Mouse (Mus musculus): ENCODE measurements at regions not wholly inside any gene's neighbourhood (a gene's known extent, or its start where the extent isn't known, plus 50 kb on each side); places are given as distances from the start of the nearest gene placed in this dataset.

DNA sequence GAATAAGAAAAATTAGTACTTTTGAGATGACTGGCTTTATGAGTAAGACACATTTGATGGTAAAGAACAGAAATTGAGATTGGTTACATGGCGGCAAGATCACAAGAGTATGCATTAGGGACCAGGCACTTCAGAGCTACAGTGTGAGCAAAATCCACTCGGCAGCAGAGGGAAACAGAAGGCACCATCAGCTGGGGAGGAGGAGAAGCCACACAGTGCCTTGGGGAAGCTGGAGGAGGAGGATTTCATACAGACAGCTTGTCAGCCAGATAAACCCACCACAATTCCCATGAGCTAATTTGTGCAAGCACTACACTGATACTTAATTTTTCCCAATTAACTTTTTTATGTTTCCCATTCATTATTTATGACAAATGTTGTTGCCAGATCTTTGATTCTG, 258.9 kb upstream of the Apob start:
- TF ChIP-seq CTCF (IDR thresholded peaks at IDR 0.05; ENCODE audit: low read depth, low read length) (no peak), POLR2A (IDR thresholded peaks at IDR 0.05; ENCODE audit: extremely low read depth, insufficient read depth, low read length) (no peak)
- Histone ChIP-seq H3K36me3 (ENCODE audit: control insufficient read depth, insufficient read depth, low read length) (no peaks in the 10 kb centered on the region), H3K9ac (ENCODE audit: low read depth, low read length) (no peak overlapping the region), H3K4me3 (ENCODE audit: insufficient read depth, low read depth, low read length) (no peak overlapping the region), H3K4me1 (ENCODE audit: control insufficient read depth, insufficient read depth, low read length) (no peaks in the 10 kb centered on the region), H3K27me3 (ENCODE audit: control insufficient read depth, insufficient read depth, low read length) (no peaks in the 10 kb centered on the region; the same call in 1 of the 2 replicates), H3K27ac (replicated peaks; ENCODE audit: insufficient read depth, low read depth, low read length) (no peak overlapping the region), H3K79me2 (ENCODE audit: control insufficient read depth, insufficient read depth, low read length) (no peaks in the 10 kb centered on the region)
- WGBS = 70% methylated on average over 2 of the region's 2 CpGs
- DNase-seq (ENCODE audit: extremely low read depth, low read depth, low spot score) = no peak

DNA sequence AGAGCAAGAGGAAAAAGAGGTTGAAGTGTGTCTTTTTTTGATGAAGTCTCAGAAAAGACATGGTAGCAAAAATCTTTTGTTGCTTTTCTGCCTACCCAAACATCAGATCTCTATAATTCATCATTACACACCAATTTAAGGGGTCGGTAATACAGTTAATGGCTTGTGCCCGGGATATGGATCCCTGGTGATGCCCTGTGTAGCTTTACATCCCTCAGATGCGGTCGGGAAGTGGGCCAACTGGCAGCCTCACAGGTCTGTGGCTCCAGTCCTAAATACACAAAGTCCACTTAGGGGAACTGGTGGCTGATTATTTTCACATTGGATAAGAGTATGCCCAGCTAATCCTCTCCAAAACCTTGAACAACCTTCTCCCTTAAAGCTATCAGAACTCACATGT, 258.4 kb upstream of the Apob start:
- H3K36me3 ChIP-seq (ENCODE audit: control insufficient read depth, insufficient read depth, low read length) = no peaks in the 10 kb centered on the region
- 73% methylated on average over 4 of the region's 4 CpGs for WGBS
- no peak overlapping the region for H3K27ac ChIP-seq (replicated peaks; ENCODE audit: insufficient read depth, low read depth, low read length)
- no peaks in the 10 kb centered on the region for H3K79me2 ChIP-seq (ENCODE audit: control insufficient read depth, insufficient read depth, low read length)
- H3K27me3 ChIP-seq (ENCODE audit: control insufficient read depth, insufficient read depth, low read length) = no peaks in the 10 kb centered on the region; the same call in 1 of the 2 replicates
- no peak for TF ChIP-seq CTCF (IDR thresholded peaks at IDR 0.05; ENCODE audit: low read depth, low read length)
- TF ChIP-seq POLR2A (IDR thresholded peaks at IDR 0.05; ENCODE audit: extremely low read depth, insufficient read depth, low read length) = no peak
- no peak overlapping the region for H3K9ac ChIP-seq (ENCODE audit: low read depth, low read length)
- no peaks in the 10 kb centered on the region for H3K4me1 ChIP-seq (ENCODE audit: control insufficient read depth, insufficient read depth, low read length)
- H3K4me3 ChIP-seq (ENCODE audit: insufficient read depth, low read depth, low read length) = no peak overlapping the region
- DNase-seq (ENCODE audit: extremely low read depth, low read depth, low spot score) = no peak

DNA sequence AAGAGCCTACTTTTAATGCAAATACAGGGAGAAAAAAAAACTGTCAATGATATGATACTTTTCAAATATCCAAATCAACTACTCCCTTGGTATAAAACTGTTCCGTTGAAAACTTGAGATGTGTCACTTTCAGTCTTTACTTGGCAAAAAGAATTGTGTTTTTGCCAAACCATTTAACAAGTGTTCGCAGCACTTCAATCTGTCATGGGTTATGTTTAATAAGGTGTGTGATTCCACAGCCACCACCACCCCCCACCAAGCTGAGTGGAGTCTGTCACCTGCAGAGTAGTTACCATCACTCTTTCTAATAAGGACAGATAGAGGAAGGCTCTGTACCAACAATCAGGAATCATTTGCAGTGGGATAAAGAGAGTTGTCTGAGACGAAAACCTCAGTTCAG, 252.5 kb upstream of the Apob start:
- WGBS = 79% methylated on average over 3 of the region's 3 CpGs
- Histone ChIP-seq H3K4me3 (ENCODE audit: insufficient read depth, low read depth, low read length) (no peak overlapping the region), H3K79me2 (ENCODE audit: control insufficient read depth, insufficient read depth, low read length) (no peaks in the 10 kb centered on the region), H3K4me1 (ENCODE audit: control insufficient read depth, insufficient read depth, low read length) (no peaks in the 10 kb centered on the region), H3K36me3 (ENCODE audit: control insufficient read depth, insufficient read depth, low read length) (no peaks in the 10 kb centered on the region), H3K27me3 (ENCODE audit: control insufficient read depth, insufficient read depth, low read length) (no peaks in the 10 kb centered on the region; the same call in 1 of the 2 replicates), H3K9ac (ENCODE audit: low read depth, low read length) (no peak overlapping the region), H3K27ac (replicated peaks; ENCODE audit: insufficient read depth, low read depth, low read length) (no peak overlapping the region)
- no peak for DNase-seq (ENCODE audit: extremely low read depth, low read depth, low spot score)
- TF ChIP-seq CTCF (IDR thresholded peaks at IDR 0.05; ENCODE audit: low read depth, low read length) (no peak), POLR2A (IDR thresholded peaks at IDR 0.05; ENCODE audit: extremely low read depth, insufficient read depth, low read length) (no peak)

DNA sequence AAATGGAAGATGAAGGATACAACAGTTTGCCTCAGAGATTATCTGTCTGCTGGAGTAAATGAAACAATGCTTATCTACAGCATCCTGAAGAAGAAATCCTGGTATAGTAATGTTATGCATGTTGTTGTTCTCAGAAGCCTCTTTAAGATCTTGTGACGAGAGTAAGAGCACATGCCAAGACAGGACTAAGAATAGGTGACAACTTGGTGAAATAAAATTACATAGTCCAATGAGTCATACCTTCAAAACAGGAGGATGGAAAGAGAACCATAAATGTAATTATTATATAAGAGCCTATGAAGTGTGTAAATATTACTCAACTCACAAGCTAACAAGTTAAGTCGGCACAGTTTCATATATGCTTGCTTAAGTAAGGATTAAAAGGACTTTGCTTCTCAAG, 239.4 kb upstream of the Apob start:
- no peak for TF ChIP-seq CTCF (IDR thresholded peaks at IDR 0.05; ENCODE audit: low read depth, low read length)
- no peaks in the 10 kb centered on the region for H3K27me3 ChIP-seq (ENCODE audit: control insufficient read depth, insufficient read depth, low read length)
- no peak for DNase-seq (ENCODE audit: extremely low read depth, low read depth, low spot score)
- no peak overlapping the region for H3K27ac ChIP-seq (replicated peaks; ENCODE audit: insufficient read depth, low read depth, low read length)
- WGBS = 70% methylated on average over 2 of the region's 2 CpGs
- H3K9ac ChIP-seq (ENCODE audit: low read depth, low read length) = no peak overlapping the region
- H3K4me3 ChIP-seq (ENCODE audit: insufficient read depth, low read depth, low read length) = no peak overlapping the region
- no peaks in the 10 kb centered on the region for H3K36me3 ChIP-seq (ENCODE audit: control insufficient read depth, insufficient read depth, low read length)
- H3K4me1 ChIP-seq (ENCODE audit: control insufficient read depth, insufficient read depth, low read length) = no peaks in the 10 kb centered on the region
- no peaks in the 10 kb centered on the region for H3K79me2 ChIP-seq (ENCODE audit: control insufficient read depth, insufficient read depth, low read length)

DNA sequence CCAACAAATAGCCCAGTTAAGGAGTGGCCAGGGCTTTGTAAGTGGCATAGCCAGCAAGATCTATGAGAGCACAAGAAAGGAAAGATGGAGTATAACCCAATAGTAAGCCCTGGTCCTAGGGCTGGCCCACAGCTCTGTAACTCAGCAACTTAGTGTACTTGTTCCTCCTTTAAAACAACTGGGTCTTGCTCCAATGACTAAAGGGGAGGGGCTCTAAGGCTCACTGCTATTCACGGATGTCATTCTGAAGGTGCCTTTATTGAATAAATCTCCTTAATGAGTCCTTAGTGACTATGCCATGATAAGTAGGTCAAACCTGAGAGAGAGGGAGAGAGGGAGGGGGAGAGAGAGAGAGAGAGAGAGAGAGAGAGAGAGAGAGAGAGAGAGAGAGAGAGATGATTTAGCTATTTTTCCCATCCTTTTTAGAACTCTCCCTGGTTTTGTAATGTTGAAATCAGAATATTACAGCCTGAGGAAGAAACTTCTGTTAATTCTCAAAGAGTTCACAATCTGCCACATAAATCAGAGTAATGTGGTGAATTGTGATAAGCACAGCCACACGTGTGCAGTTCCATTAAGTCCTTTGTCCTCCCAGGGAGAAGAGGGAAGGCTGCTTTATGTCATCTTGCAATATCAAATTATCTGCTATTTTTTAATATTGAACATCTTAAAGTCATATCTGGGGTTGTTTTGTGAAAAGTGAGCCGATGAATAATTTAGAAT, 238.7 kb upstream of the Apob start:
- Histone ChIP-seq H3K4me3 (ENCODE audit: insufficient read depth, low read depth, low read length) (no peak overlapping the region), H3K4me1 (ENCODE audit: control insufficient read depth, insufficient read depth, low read length) (no peaks in the 10 kb centered on the region), H3K36me3 (ENCODE audit: control insufficient read depth, insufficient read depth, low read length) (no peaks in the 10 kb centered on the region), H3K79me2 (ENCODE audit: control insufficient read depth, insufficient read depth, low read length) (no peaks in the 10 kb centered on the region), H3K9ac (ENCODE audit: low read depth, low read length) (no peak overlapping the region), H3K27ac (replicated peaks; ENCODE audit: insufficient read depth, low read depth, low read length) (no peak overlapping the region), H3K27me3 (ENCODE audit: control insufficient read depth, insufficient read depth, low read length) (no peaks in the 10 kb centered on the region)
- TF ChIP-seq CTCF (IDR thresholded peaks at IDR 0.05; ENCODE audit: low read depth, low read length) (no peak), POLR2A (IDR thresholded peaks at IDR 0.05; ENCODE audit: extremely low read depth, insufficient read depth, low read length) (no peak)
- WGBS = 72% methylated on average over 3 of the region's 3 CpGs
- no peak for DNase-seq (ENCODE audit: extremely low read depth, low read depth, low spot score)

DNA sequence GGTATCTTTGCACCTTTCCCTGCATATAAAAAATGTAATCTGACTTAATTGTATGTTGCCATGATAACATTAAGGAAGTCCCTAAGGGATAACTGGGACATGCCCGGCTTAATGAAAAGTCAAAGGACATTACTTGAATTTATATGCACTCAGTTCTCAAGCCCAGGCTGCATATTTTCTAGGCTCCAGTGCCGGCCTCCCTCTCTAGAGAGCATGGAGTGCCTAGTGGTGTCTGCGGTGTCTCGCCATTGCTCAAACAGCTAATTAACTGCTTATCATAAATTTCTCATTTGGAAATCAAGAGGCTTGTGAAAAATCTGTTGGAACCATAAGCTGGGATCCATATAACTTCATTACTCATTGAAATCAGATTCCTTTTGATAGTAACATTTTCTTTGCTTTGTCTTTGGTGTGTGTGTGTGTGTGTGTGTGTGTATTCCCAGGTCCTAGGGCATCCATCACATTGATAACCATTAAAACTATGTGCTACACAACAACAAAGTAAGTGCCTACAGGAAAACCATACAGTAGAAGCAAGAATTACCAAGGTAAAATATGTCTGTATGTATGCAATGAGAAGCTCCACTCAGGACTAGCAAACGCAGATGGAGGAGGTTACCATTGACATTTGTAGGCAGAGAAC, 238.0 kb upstream of the Apob start:
- WGBS = 86% methylated on average over 5 of the region's 5 CpGs
- TF ChIP-seq POLR2A (IDR thresholded peaks at IDR 0.05; ENCODE audit: extremely low read depth, insufficient read depth, low read length) (no peak), CTCF (IDR thresholded peaks at IDR 0.05; ENCODE audit: low read depth, low read length) (no peak)

More for the DNA sequence above, 238.0 kb upstream of the Apob start:
- H3K4me1 ChIP-seq (ENCODE audit: control insufficient read depth, insufficient read depth, low read length) = no peaks in the 10 kb centered on the region
- DNase-seq (ENCODE audit: extremely low read depth, low read depth, low spot score) = no peak
- no peak overlapping the region for H3K27ac ChIP-seq (replicated peaks; ENCODE audit: insufficient read depth, low read depth, low read length)
- H3K36me3 ChIP-seq (ENCODE audit: control insufficient read depth, insufficient read depth, low read length) = no peaks in the 10 kb centered on the region
- H3K79me2 ChIP-seq (ENCODE audit: control insufficient read depth, insufficient read depth, low read length) = no peaks in the 10 kb centered on the region
- H3K9ac ChIP-seq (ENCODE audit: low read depth, low read length) = no peak overlapping the region
- no peak overlapping the region for H3K4me3 ChIP-seq (ENCODE audit: insufficient read depth, low read depth, low read length)
- no peaks in the 10 kb centered on the region for H3K27me3 ChIP-seq (ENCODE audit: control insufficient read depth, insufficient read depth, low read length)

All from liver, adult 2 months (tissue).